Mouse (Mus musculus) G1E (cell line): ENCODE measurements around the gene Igf1.

ENCODE experiments used
- CTCF ChIP-seq: IDR thresholded peaks from 2 replicates; pipeline ENCODE4 v1.5.1; 2012; ENCODE audit warnings: low read depth, low read length, inconsistent platforms, mixed read lengths
- POLR2AphosphoS5 ChIP-seq: IDR thresholded peaks from 2 replicates; pipeline ENCODE4 v1.6.1; 2012; ENCODE audit warnings: low read depth, low read length, inconsistent platforms; ENCODE audit not compliant: insufficient replicate concordance

- no peak for TF ChIP-seq POLR2AphosphoS5
- TF ChIP-seq CTCF = no peak
Observed at GRCm38 (mm10) chr10:87860181-87861103, 2.4 kb downstream of the Igf1 start.
